In genomic region chr10:78575105-78575632, GRCm38 (mm10) we compare ENCODE assay signal across 9 mouse cellular contexts. TPM values are rescaled to one million over a fixed set of nuclear protein-coding genes. Genes with fewer than 3 reads are reported as not detected.
A peak's percentile ranks its signal among the peaks of the same experiment; 100 is the strongest.
DNase-seq lines count a peak whose midpoint lies in the region; ATAC-seq and TF ChIP-seq lines count a peak whose summit lies in the region.
"Had no signal": no experiment of that assay in that cellular context is flagged by ENCODE, and none has a peak within 500 bp of the region (broad histone marks: within the 10 kb centered on the region; RNA-seq: fewer than 3 reads in every experiment).

No protein-coding gene starts in this region.

- peak overlapping the region; percentile 71 for H3K4me3 ChIP-seq in heart, embryonic 10.5 days
- H3K4me3 ChIP-seq in E14TG2a.4 (replicated peaks; ENCODE audit: low read length), result peak overlapping the region; percentile 86
- peak overlapping the region; percentile 60 for H3K4me3 ChIP-seq in forebrain, embryonic 16.5 days (replicated peaks; ENCODE audit: low read length)
- peak overlapping the region; percentile 97 for H3K4me3 ChIP-seq in macrophage (ENCODE audit: inconsistent target)

- peak overlapping the region; percentile 58 for H3K9ac ChIP-seq in forebrain, embryonic 16.5 days (replicated peaks; ENCODE audit: low read depth, low read length)

- TF ChIP-seq CTCF in E14TG2a.4 (conservative IDR thresholded peaks at IDR 0.05; ENCODE audit: low read length), result no peak

- ATAC-seq in forebrain, embryonic 16.5 days, result peak; percentile 50

- 11% methylated on average over 13 of the region's 13 CpGs for WGBS in heart, embryonic 10.5 days
- WGBS in forebrain, embryonic 16.5 days, result 13% methylated on average over 13 of the region's 13 CpGs
- 12% methylated on average over 13 of the region's 13 CpGs for WGBS in macrophage (ENCODE audit: missing documents)

- peak overlapping the region; percentile 89 for H3K4me2 ChIP-seq in forebrain, embryonic 16.5 days (ENCODE audit: low read length)

- H3K27ac ChIP-seq in heart, embryonic 10.5 days, result peak overlapping the region; percentile 94
- peak overlapping the region; percentile 81 for H3K27ac ChIP-seq in forebrain, embryonic 16.5 days (ENCODE audit: low read length)
- peak overlapping the region; percentile 91 for H3K27ac ChIP-seq in macrophage

- H3K79me2 ChIP-seq in macrophage (ENCODE audit: inconsistent target), result no peaks in the 10 kb centered on the region

- H3K9me3 ChIP-seq in heart, embryonic 10.5 days, result no peaks in the 10 kb centered on the region
- H3K9me3 ChIP-seq in E14TG2a.4 (ENCODE audit: low read length), result no peaks in the 10 kb centered on the region
- H3K9me3 ChIP-seq in forebrain, embryonic 16.5 days (ENCODE audit: control insufficient read depth, low read length), result no peaks in the 10 kb centered on the region

- peaks cover 36% of the 10 kb centered on the region for H3K36me3 ChIP-seq in heart, embryonic 10.5 days
- H3K36me3 ChIP-seq in E14TG2a.4 (ENCODE audit: insufficient read depth, low read length) (peaks cover 37% of the 10 kb centered on the region), macrophage (ENCODE audit: inconsistent target) (peaks cover 31% of the 10 kb centered on the region)
- no peaks in the 10 kb centered on the region for H3K36me3 ChIP-seq in forebrain, embryonic 16.5 days (ENCODE audit: control insufficient read depth, insufficient read depth)

- peaks cover 10% of the 10 kb centered on the region; the same call in 1 of the 2 replicates for H3K4me1 ChIP-seq in heart, embryonic 10.5 days
- peaks cover 19% of the 10 kb centered on the region for H3K4me1 ChIP-seq in E14TG2a.4 (replicated peaks; ENCODE audit: low read depth, low read length)
- H3K4me1 ChIP-seq in forebrain, embryonic 16.5 days (replicated peaks; ENCODE audit: control insufficient read depth, insufficient read depth, low read length), result peaks cover 15% of the 10 kb centered on the region

- H3K27me3 ChIP-seq in heart, embryonic 10.5 days (ENCODE audit: insufficient read depth, poor library complexity, severe bottlenecking), result no peaks in the 10 kb centered on the region
- H3K27me3 ChIP-seq in E14TG2a.4 (ENCODE audit: insufficient read depth, low read length), result peaks cover 3% of the 10 kb centered on the region; the same call in 1 of the 2 replicates
- H3K27me3 ChIP-seq in forebrain, embryonic 16.5 days (replicated peaks; ENCODE audit: control insufficient read depth, insufficient read depth, low read length), result no peaks in the 10 kb centered on the region

- DNase-seq in heart, embryonic 10.5 days (ENCODE audit: low spot score), result no peak
- no peak for DNase-seq in heart, adult 11 months
- no peak for DNase-seq in frontal cortex, postnatal 14 days (ENCODE audit: low spot score in 2 of 2)
- DNase-seq in spleen, adult 12 weeks (ENCODE audit: low spot score), result no peak
- DNase-seq in adrenal gland, postnatal 14 days, result no peak

RNA-seq across cellular contexts. Expression of gene Ilvbl, which starts 1.0 kb away (rescaled TPM):
- polyA plus RNA-seq in heart, embryonic 10.5 days (2016; fragmentation: Nextera tagmentation; extraction: Ambion mirVana), result 41.3 and 43.1 TPM in 2 replicates
- polyA plus RNA-seq in forebrain, embryonic 16.5 days (2015; fragmentation: Nextera tagmentation; extraction: Ambion mirVana), result 38.5 and 48.3 TPM in 2 replicates
- 10 to 100 TPM; 13.4 to 96.1 (median 50.9) TPM for total RNA-seq in macrophage (2018; cell fraction: chromatin; rRNA removed)
- 10 to 100 TPM; 18.6 to 42.1 (median 28.6) TPM for total RNA-seq in macrophage (2018; cell fraction: cytosol; rRNA removed)
- 10 to 100 TPM; 18.1 to 60.2 (median 37.3) TPM for total RNA-seq in macrophage (2018; cell fraction: nucleus; rRNA removed)
- 15.2 to 39.5 TPM (median 37.4 TPM) in 3 replicates for polyA plus RNA-seq in macrophage (2018)
- 38.7 and 60.7 TPM in 2 replicates for total RNA-seq in adrenal gland, postnatal 14 days (2021)

RNA-seq across cellular contexts. Expression of gene Syde1, which starts 16.6 kb away (rescaled TPM):
- 12.2 and 13.3 TPM in 2 replicates for polyA plus RNA-seq in heart, embryonic 10.5 days (2016; fragmentation: Nextera tagmentation; extraction: Ambion mirVana)
- 3.9 TPM in 2 replicates for polyA plus RNA-seq in forebrain, embryonic 16.5 days (2015; fragmentation: Nextera tagmentation; extraction: Ambion mirVana)
- 1 to 10 TPM in 8 of 26 experiments, under 1 TPM in 12, not detected in 6; 0.25 to 4.5 (median 0.72) TPM for total RNA-seq in macrophage (2018; cell fraction: chromatin; rRNA removed)
- total RNA-seq in macrophage (2018; cell fraction: cytosol; rRNA removed), result 1 to 10 TPM in 9 of 26 experiments, under 1 TPM in 17; 0.11 to 2.2 (median 0.48) TPM
- total RNA-seq in macrophage (2018; cell fraction: nucleus; rRNA removed), result 1 to 10 TPM in 4 of 26 experiments, under 1 TPM in 21, not detected in 1; 0.12 to 4.1 (median 0.50) TPM
- polyA plus RNA-seq in macrophage (2018), result 0.77 to 1.7 TPM (median 1.5 TPM) in 3 replicates
- 28.8 and 37.0 TPM in 2 replicates for total RNA-seq in adrenal gland, postnatal 14 days (2021)

RNA-seq across cellular contexts. Expression of gene Olfr1357, which starts 42.7 kb away (rescaled TPM):
- not detected in 2 replicates for polyA plus RNA-seq in heart, embryonic 10.5 days (2016; fragmentation: Nextera tagmentation; extraction: Ambion mirVana)
- not detected in 2 replicates for polyA plus RNA-seq in forebrain, embryonic 16.5 days (2015; fragmentation: Nextera tagmentation; extraction: Ambion mirVana)
- total RNA-seq in macrophage (2018; cell fraction: chromatin; rRNA removed), result not detected
- not detected for total RNA-seq in macrophage (2018; cell fraction: cytosol; rRNA removed)
- total RNA-seq in macrophage (2018; cell fraction: nucleus; rRNA removed), result not detected
- not detected in 3 replicates for polyA plus RNA-seq in macrophage (2018)
- not detected in 2 replicates for total RNA-seq in adrenal gland, postnatal 14 days (2021)
- polyA plus RNA-seq: inflammation-experienced regulatory T-cells, adult 6 months had no signal

RNA-seq across cellular contexts. Expression of gene Olfr1358, which starts 57.9 kb away (rescaled TPM):
- polyA plus RNA-seq in heart, embryonic 10.5 days (2016; fragmentation: Nextera tagmentation; extraction: Ambion mirVana), result not detected in 2 replicates
- not detected in 2 replicates for polyA plus RNA-seq in forebrain, embryonic 16.5 days (2015; fragmentation: Nextera tagmentation; extraction: Ambion mirVana)
- under 1 TPM in 1 of 26 experiments, not detected in 25; 0.83 TPM for total RNA-seq in macrophage (2018; cell fraction: chromatin; rRNA removed)
- total RNA-seq in macrophage (2018; cell fraction: cytosol; rRNA removed), result not detected
- total RNA-seq in macrophage (2018; cell fraction: nucleus; rRNA removed), result not detected
- polyA plus RNA-seq in macrophage (2018), result not detected in 3 replicates
- total RNA-seq in adrenal gland, postnatal 14 days (2021), result not detected in 2 replicates
- polyA plus RNA-seq: inflammation-experienced regulatory T-cells, adult 6 months had no signal
